Mouse (Mus musculus) heart, adult 9 months (tissue): ENCODE results near the gene Ap2a1.
"Not testable (repeated sequence)": the region's sequence is repeated elsewhere in the genome, so short reads cannot be mapped to it uniquely, and the experiment has no call there.

Source experiments
- DNase-seq, 2 experiments: peaks; one replicate each; pipeline ENCODE4 v3.0.0; 2022; ENCODE audit warnings: low spot score in 2 of 2

Gene Ap2a1

DNA sequence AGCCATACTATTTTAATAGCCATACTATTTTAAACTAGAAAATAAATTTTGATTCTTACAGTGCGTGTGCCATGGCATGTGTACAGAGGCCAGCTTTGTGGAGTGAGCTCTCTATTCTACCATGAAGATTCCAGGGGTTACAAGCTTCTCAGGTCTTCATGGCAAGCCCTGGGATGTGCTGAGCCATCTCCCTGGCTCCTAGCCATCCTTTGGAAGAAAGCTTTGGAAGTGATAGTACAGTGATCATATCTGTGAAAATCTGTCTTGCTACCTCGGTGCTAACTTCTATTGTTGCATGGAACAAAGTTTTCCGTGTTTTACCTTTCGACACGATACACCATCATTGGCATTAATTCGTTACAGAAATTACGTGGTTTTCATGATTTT is 34.1 kb downstream of the Ap2a1 start:
- DNase-seq, result no peak

DNA sequence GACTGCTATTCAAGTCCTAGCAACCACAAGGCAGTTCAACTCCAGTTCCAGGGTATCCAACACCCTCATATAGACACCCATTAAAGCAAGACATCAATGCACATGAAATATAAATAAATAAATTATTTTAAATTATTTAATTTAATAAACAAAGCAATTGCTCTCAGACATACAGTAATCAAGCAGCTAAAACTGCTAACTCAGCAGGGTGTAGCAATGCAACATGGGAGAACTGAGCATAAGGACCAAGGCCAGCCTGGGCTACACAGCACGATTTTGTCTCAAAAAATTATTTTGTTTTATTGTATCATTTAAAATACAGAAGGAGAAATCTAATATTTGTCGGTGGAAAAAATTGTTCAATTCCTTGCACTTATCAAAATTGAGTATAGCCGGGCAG is 35.1 kb downstream of the Ap2a1 start:
- no peak for DNase-seq

- no peak for DNase-seq
Measured at GRCm38 (mm10) chr7:44893197-44893596, 36.1 kb downstream of the Ap2a1 start.

- peak; percentile 94 to 96 for DNase-seq
Measured at GRCm38 (mm10) chr7:44892276-44892921, 36.9 kb downstream of the Ap2a1 start, which contains the start of gene Med25. TSS of gene Med25 (minus strand) at chr7:44892712.

- no peak for DNase-seq
Measured at GRCm38 (mm10) chr7:44891611-44892010, 37.7 kb downstream of the Ap2a1 start.

- no peak for DNase-seq
Measured at GRCm38 (mm10) chr7:44890737-44891136, 38.6 kb downstream of the Ap2a1 start.

DNA sequence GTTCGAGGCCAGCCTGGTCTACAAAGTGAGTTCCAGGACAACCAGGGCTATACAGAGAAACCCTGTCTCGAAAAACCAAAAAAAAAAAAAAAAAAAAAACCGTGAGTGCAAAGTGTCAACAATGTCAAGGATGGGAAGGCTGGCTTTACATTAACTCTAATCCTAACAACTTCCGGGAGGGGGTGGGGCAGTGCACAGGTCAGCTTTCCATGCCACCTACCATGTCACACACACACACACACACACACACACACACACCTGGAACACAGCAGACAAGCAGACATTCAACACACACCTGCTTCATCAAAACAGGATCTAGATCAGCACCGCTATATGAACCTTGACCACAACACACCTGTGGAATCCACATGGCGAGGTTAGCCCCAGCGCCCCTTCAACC is 39.1 kb downstream of the Ap2a1 start:
- no peak for DNase-seq

GRCm38 (mm10) chr7:44888256-44889105 is 40.8 kb downstream of the Ap2a1 start:
- peak in 1 of 2 experiments; percentile 35 for DNase-seq

GRCm38 (mm10) chr7:44886964-44887363 is 42.3 kb downstream of the Ap2a1 start:
- DNase-seq, result no peak

GRCm38 (mm10) chr7:44884637-44885036 is 44.7 kb downstream of the Ap2a1 start:
- DNase-seq, result no peak

GRCm38 (mm10) chr7:44883036-44883435 is 46.3 kb downstream of the Ap2a1 start:
- DNase-seq, result no peak

- peak in 1 of 2 experiments; percentile 65 for DNase-seq
Measured at GRCm38 (mm10) chr7:44877833-44878232, 51.5 kb downstream of the Ap2a1 start.

- DNase-seq, result not testable (repeated sequence)
Measured at GRCm38 (mm10) chr7:44871774-44872173, 57.5 kb downstream of the Ap2a1 start.

GRCm38 (mm10) chr7:44871181-44871580 is 58.1 kb downstream of the Ap2a1 start:
- DNase-seq, result no peak

- DNase-seq, result no peak
Measured at GRCm38 (mm10) chr7:44870614-44871013, 58.7 kb downstream of the Ap2a1 start.

DNA sequence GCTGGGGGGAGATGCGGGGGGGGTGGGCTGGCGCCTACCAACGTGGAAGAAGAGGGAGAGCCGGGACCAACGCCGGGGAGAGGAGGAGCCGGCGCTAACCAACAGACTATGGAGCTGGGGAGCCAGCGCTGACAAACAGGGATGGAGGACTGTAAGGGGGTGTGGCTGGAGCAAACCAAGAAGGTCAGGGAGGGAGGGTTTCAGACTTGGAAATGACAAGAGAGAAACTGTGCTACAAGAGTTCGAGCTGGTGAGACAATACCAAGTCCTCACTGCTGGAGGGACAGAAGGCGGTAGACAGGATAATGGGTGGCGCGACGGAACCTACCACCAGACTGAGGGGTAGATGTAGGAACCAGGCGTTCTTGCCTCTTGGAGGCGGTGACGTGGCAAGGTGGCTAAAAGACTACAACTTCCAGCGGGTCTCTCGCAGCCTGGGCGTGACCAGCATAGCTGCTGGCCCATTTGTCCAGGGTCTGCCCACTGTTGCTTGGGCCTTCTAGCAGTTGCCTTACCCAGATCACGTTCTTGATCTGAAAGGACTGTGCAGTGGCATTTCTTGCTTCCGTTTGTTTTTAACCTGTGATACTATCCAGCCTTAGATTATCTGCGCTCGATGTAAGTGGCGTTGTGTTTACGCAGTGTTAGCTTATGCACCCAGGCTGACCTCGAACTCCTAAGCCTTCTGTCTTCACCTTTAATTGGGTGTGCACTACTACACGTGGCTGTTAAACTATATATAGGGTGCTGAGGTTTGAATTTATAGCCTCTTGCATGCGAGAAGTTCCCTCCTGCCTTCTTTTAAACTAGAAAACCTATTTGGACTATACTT is 59.4 kb downstream of the Ap2a1 start, which contains the start of gene Ptov1:
TSS of gene Ptov1 (minus strand) at position 92 of the 832 bp plus-strand sequence.
- DNase-seq, result peak; percentile 95 to 97

- peak; percentile 73 to 78 for DNase-seq
Measured at GRCm38 (mm10) chr7:44868919-44869696, 60.2 kb downstream of the Ap2a1 start.

DNA sequence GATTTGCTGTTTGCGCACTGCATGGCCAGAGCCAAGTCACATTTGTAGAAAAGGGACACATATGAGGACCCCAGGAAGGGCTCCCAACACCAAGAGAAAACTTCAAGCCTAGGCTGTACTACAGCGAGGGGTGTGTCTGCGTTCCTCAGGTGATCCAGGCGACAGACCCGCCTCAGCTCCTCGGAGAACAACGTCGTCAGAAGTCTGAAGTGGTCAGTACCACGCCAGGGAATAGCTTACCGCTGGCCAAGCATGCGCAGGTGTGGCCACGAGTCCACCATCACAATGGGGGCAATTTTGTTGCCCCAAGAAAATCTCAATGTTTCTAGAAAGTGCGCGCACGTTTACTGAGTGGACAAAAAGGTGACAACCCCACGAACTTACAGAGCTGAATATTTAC is 60.8 kb downstream of the Ap2a1 start:
- peak in 1 of 2 experiments; percentile 42 for DNase-seq

- DNase-seq, result no peak
Measured at GRCm38 (mm10) chr7:44867802-44868201, 61.5 kb downstream of the Ap2a1 start.

DNA sequence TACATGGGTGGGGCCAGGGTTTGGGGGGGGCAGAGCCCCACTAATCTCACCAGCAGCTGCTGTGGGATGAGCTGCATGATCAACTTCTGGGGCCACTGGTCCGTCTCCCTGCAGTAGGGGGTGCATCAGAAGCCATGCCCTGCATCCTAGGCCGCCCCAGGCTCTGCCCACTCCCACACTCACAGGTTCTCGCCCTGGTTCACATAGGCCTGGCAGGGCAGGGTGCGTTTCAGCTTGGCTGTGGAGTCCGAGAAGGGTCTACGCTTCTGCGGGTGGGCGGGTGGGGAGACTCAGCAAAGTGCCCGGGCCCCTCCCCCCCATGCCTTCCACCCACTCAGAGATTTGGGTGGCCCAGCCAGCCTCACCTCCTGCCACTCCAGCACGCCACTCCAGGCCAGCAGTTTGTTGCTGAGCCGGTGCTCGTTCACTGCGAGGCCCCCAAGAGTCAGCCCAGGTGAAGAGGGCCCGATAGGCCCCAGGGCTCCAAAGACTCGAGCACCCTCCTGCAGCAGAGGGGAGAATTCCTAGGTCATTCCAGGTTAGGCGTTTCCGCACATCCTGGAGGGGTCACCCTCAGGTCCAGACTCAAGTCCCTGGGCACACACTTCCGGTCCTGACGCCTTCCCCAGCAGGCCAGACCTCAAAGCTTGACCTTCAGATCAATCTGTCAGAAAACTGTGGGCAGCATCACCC is 62.1 kb downstream of the Ap2a1 start:
- DNase-seq, result peak in 1 of 2 experiments; percentile 30
